Comparison of ENCODE assay signal across 9 mouse cellular contexts in the genomic region with DNA sequence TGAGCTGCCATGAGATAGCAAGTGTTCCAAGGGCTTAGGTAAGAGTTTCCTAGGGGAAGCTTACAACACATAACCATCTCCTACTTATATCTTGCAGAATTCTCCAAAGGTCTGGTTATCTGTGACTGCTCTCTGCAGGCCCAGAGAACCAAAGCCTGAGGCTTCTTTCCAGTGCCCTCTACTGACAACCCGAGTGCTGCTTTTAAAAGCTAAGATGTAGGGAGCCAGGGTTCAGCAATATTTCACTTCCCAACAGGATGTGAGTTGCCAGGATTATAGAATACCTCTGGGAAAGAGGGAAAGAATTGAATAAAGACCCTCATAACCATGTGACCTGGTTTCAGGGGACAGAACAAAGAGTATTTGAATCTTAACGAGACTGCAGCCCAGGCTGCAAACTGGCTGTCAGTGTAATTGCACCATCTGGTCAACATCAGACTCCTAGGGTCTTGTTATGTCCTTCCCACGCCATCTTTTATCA. TPM values are rescaled to one million over a fixed set of nuclear protein-coding genes. Genes with fewer than 3 reads are reported as not detected.
DNase-seq lines count a peak whose midpoint lies in the region; ATAC-seq lines count a peak whose summit lies in the region.
"Had no signal": no experiment of that assay in that cellular context is flagged by ENCODE, and none has a peak within 500 bp of the region (broad histone marks: within the 10 kb centered on the region; RNA-seq: fewer than 3 reads in every experiment).

No protein-coding gene starts in this region.

- WGBS in kidney, embryonic 15.5 days, result 8% methylated on average over 3 of the region's 3 CpGs
- WGBS in embryonic facial prominence, embryonic 12.5 days, result 15% methylated on average over 3 of the region's 3 CpGs
- 6% methylated on average over 3 of the region's 3 CpGs for WGBS in neural tube, embryonic 13.5 days

- H3K36me3 ChIP-seq in kidney, embryonic 15.5 days, result no peaks in the 10 kb centered on the region
- no peaks in the 10 kb centered on the region for H3K36me3 ChIP-seq in embryonic facial prominence, embryonic 12.5 days
- no peaks in the 10 kb centered on the region for H3K36me3 ChIP-seq in neural tube, embryonic 13.5 days

- no peaks in the 10 kb centered on the region for H3K9me3 ChIP-seq in kidney, embryonic 15.5 days (replicated peaks)
- no peaks in the 10 kb centered on the region for H3K9me3 ChIP-seq in embryonic facial prominence, embryonic 12.5 days
- H3K9me3 ChIP-seq in neural tube, embryonic 13.5 days, result no peaks in the 10 kb centered on the region

- H3K27ac ChIP-seq in kidney, embryonic 15.5 days, result peak overlapping the region; percentile 75
- peak overlapping the region; percentile 41; the same call in 1 of the 2 replicates for H3K27ac ChIP-seq in embryonic facial prominence, embryonic 12.5 days
- peak overlapping the region; percentile 76 for H3K27ac ChIP-seq in neural tube, embryonic 13.5 days (replicated peaks)

- ATAC-seq in kidney, embryonic 15.5 days (replicated peaks; ENCODE audit: low FRiP score), result peak; percentile 80
- no peak for ATAC-seq in embryonic facial prominence, embryonic 12.5 days (ENCODE audit: insufficient number of reproducible peaks, insufficient read depth, low FRiP score, low TSS enrichment)
- peak; percentile 78 for ATAC-seq in neural tube, embryonic 13.5 days (ENCODE audit: low read depth)
- no peak for ATAC-seq in megakaryocyte-erythroid progenitor cell, adult 5-6 weeks (replicated peaks; ENCODE audit: low FRiP score, low TSS enrichment, poor library complexity, severe bottlenecking)

- H3K4me2 ChIP-seq in kidney, embryonic 15.5 days, result no peak overlapping the region
- no peak overlapping the region for H3K4me2 ChIP-seq in embryonic facial prominence, embryonic 12.5 days (replicated peaks)
- peak overlapping the region; percentile 10 for H3K4me2 ChIP-seq in neural tube, embryonic 13.5 days

- H3K4me3 ChIP-seq in kidney, embryonic 15.5 days (replicated peaks), result no peak overlapping the region
- no peak overlapping the region for H3K4me3 ChIP-seq in embryonic facial prominence, embryonic 12.5 days
- no peak overlapping the region for H3K4me3 ChIP-seq in neural tube, embryonic 13.5 days

- no peaks in the 10 kb centered on the region for H3K27me3 ChIP-seq in kidney, embryonic 15.5 days
- H3K27me3 ChIP-seq in embryonic facial prominence, embryonic 12.5 days, result no peaks in the 10 kb centered on the region
- H3K27me3 ChIP-seq in neural tube, embryonic 13.5 days, result no peaks in the 10 kb centered on the region

- DNase-seq in kidney, postnatal 4 days, result no peak
- peak; percentile 39 for DNase-seq in induced T-regulatory cell, adult 2 months (ENCODE audit: low read depth)
- DNase-seq in gastrocnemius, adult 18-20 months (ENCODE audit: low spot score), result no peak
- no peak for DNase-seq in layer of hippocampus, adult 11-12 months (ENCODE audit: low spot score)
- DNase-seq: kidney, adult 9 months had no signal

- H3K9ac ChIP-seq in kidney, embryonic 15.5 days, result no peak overlapping the region
- no peak overlapping the region for H3K9ac ChIP-seq in embryonic facial prominence, embryonic 12.5 days
- H3K9ac ChIP-seq in neural tube, embryonic 13.5 days, result 0 out of 2 replicates have a peak overlapping the region, but pooled peaks have one; percentile 17

- peaks cover 28% of the 10 kb centered on the region for H3K4me1 ChIP-seq in kidney, embryonic 15.5 days
- H3K4me1 ChIP-seq in embryonic facial prominence, embryonic 12.5 days, result peaks cover 9% of the 10 kb centered on the region; the same call in 1 of the 2 replicates
- H3K4me1 ChIP-seq in neural tube, embryonic 13.5 days (replicated peaks), result peaks cover 38% of the 10 kb centered on the region

RNA-seq across cellular contexts. Expression of a gene that starts 59.4 kb away (rescaled TPM):
- polyA plus RNA-seq in kidney, embryonic 15.5 days (2015; fragmentation: Nextera tagmentation; extraction: Ambion mirVana), result 149 and 157 TPM in 2 replicates
- 120 and 126 TPM in 2 replicates for polyA plus RNA-seq in embryonic facial prominence, embryonic 12.5 days (2016; fragmentation: Nextera tagmentation; extraction: Ambion mirVana)
- 72.2 and 75.3 TPM in 2 replicates for polyA plus RNA-seq in neural tube, embryonic 13.5 days (2015; fragmentation: Nextera tagmentation; extraction: Ambion mirVana)
- total RNA-seq in gastrocnemius, adult 18-20 months (2021), result 10 to 100 TPM; 38.1 to 55.4 TPM
- total RNA-seq in megakaryocyte-erythroid progenitor cell, adult 5-6 weeks (2014; fragmentation: Nextera tagmentation), result 52.1 and 58.6 TPM in 2 replicates
- 41.6 and 54.7 TPM in 2 replicates for total RNA-seq in megakaryocyte-erythroid progenitor cell, adult 5-6 weeks (2017)

Comparison
In these comparisons a context has a peak if more than half of its experiments do, and no peak if none do; other contexts are left out.
1. ATAC-seq: peak in kidney, embryonic 15.5 days (single experiment) and neural tube, embryonic 13.5 days (single experiment); none in embryonic facial prominence, embryonic 12.5 days (single experiment) and megakaryocyte-erythroid progenitor cell, adult 5-6 weeks (single experiment).
2. Peak in every context shown above with its lines, with median percentiles within 50 percentile points of each other: H3K27ac ChIP-seq.